Comparison of ENCODE assay signal across 23 mouse cellular contexts in genomic region chr12:118314477-118314845, GRCm38 (mm10).
"Had no signal": no experiment of that assay in that cellular context is flagged by ENCODE, and none has a peak within 500 bp of the region (broad histone marks: within the 10 kb centered on the region; RNA-seq: fewer than 3 reads in every experiment).

No protein-coding gene starts in this region.

- DNase-seq: kidney, adult 2 months; kidney, postnatal 25 days; liver; lung, adult 18-20 months; lung, postnatal 10 days; lung, postnatal 36 days; right cerebral cortex, postnatal 4 days; spleen, adult 18-20 months; thymus, adult 18-20 months; thymus, postnatal 14 days; thymus, postnatal 4 days had no signal

- H3K27me3 ChIP-seq: limb, embryonic 13.5 days; liver, embryonic 12.5 days; liver, embryonic 15.5 days; lung, embryonic 15.5 days; midbrain, embryonic 13.5 days; neural tube, embryonic 13.5 days; stomach, embryonic 15.5 days had no signal

- ATAC-seq: midbrain, embryonic 13.5 days; midbrain, embryonic 16.5 days had no signal

- H3K4me2 ChIP-seq: limb, embryonic 13.5 days; liver, embryonic 12.5 days; liver, embryonic 15.5 days; lung, embryonic 15.5 days; midbrain, embryonic 13.5 days; neural tube, embryonic 13.5 days; stomach, embryonic 15.5 days had no signal

- H3K9ac ChIP-seq: limb, embryonic 13.5 days; liver, embryonic 12.5 days; liver, embryonic 15.5 days; lung, embryonic 15.5 days; midbrain, embryonic 13.5 days; neural tube, embryonic 13.5 days; stomach, embryonic 15.5 days had no signal

- H3K4me1 ChIP-seq: limb, embryonic 10.5 days; limb, embryonic 13.5 days; lung, embryonic 15.5 days; midbrain, embryonic 10.5 days; midbrain, embryonic 13.5 days; stomach, embryonic 15.5 days had no signal

- H3K27ac ChIP-seq: kidney, postnatal 0 days; limb, embryonic 10.5 days; limb, embryonic 13.5 days; liver, embryonic 12.5 days; liver, embryonic 15.5 days; lung, embryonic 15.5 days; midbrain, embryonic 10.5 days; midbrain, embryonic 13.5 days; neural tube, embryonic 13.5 days; stomach, embryonic 15.5 days had no signal

- H3K36me3 ChIP-seq: limb, embryonic 10.5 days; limb, embryonic 13.5 days; liver, embryonic 12.5 days; liver, embryonic 15.5 days; lung, embryonic 15.5 days; midbrain, embryonic 10.5 days; midbrain, embryonic 13.5 days; neural tube, embryonic 13.5 days; stomach, embryonic 15.5 days had no signal

- H3K4me3 ChIP-seq: limb, embryonic 10.5 days; limb, embryonic 13.5 days; liver, embryonic 12.5 days; liver, embryonic 15.5 days; lung, embryonic 15.5 days; midbrain, embryonic 10.5 days; midbrain, embryonic 13.5 days; myocyte; neural tube, embryonic 13.5 days; stomach, embryonic 15.5 days had no signal

- H3K9me3 ChIP-seq: limb, embryonic 10.5 days; limb, embryonic 13.5 days; liver, embryonic 12.5 days; liver, embryonic 15.5 days; lung, embryonic 15.5 days; midbrain, embryonic 10.5 days; midbrain, embryonic 13.5 days; neural tube, embryonic 13.5 days; stomach, embryonic 15.5 days had no signal
